Mouse (Mus musculus) C2C12 (cell line): ENCODE measurements around the gene Nme3.

Source experiments
- CEBPB ChIP-seq: IDR thresholded peaks from one replicate; pipeline ENCODE4 v1.6.1; 2011; ENCODE audit warnings: low read depth, mild to moderate bottlenecking, control low read depth, moderate library complexity
- CTCF ChIP-seq: IDR thresholded peaks from one replicate; pipeline ENCODE4 v1.5.1; 2011; ENCODE audit not compliant: control insufficient read depth, insufficient read depth, insufficient read length
- MYOD1 ChIP-seq: IDR thresholded peaks from one replicate; pipeline ENCODE4 v1.6.1; 2011; ENCODE audit warnings: low read depth; ENCODE audit not compliant: control insufficient read depth, insufficient read length
- USF1 ChIP-seq: IDR thresholded peaks from one replicate; pipeline ENCODE4 v1.6.1; 2011; ENCODE audit warnings: low read depth, mild to moderate bottlenecking, control low read depth, moderate library complexity

- no peak for TF ChIP-seq CTCF
- TF ChIP-seq USF1: no peak
- TF ChIP-seq MYOD1: no peak
- no peak for TF ChIP-seq CEBPB
Observed at GRCm38 (mm10) chr17:24943036-24943435, 46.7 kb downstream of the Nme3 start.
